Mouse (Mus musculus) lung, postnatal 0 days (tissue): ENCODE results near the gene Nudt5.

ENCODE experiments used
- CTCF ChIP-seq: IDR thresholded peaks from 2 replicates; pipeline ENCODE4 v1.5.1; 2016; ENCODE audit warnings: antibody characterized with exemption, mild to moderate bottlenecking
- EP300 ChIP-seq: IDR thresholded peaks from 2 replicates; pipeline ENCODE4 v1.6.1; 2016; ENCODE audit warnings: antibody characterized with exemption, mild to moderate bottlenecking, control low read depth

DNA sequence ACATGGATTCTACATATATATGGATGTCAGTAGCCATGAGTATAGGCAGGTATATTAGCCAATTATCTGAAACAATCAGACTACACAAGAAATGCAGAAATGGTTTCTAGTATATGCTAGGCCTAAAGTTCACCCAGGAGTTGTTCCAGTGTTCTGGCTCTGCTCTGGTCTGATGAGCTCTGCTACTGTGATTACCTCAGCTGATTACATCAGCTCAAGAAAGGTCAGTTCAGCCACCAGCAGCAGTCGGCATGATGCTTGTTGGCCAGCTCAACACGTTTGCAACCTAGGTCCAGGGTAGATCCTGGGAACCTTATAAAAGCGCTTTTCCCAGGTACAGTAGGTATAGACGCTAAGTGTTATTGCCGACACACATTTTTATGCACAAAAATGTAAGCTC lies 24.9 kb downstream of the Nudt5 start:
- TF ChIP-seq CTCF (no peak), EP300 (no peak)
